In genomic region chr19:21814433-21815020, GRCm38 (mm10) we compare ENCODE assay signal across 12 mouse cellular contexts. TPM values are rescaled to one million over a fixed set of nuclear protein-coding genes. Genes with fewer than 3 reads are reported as not detected.
A peak's percentile ranks its signal among the peaks of the same experiment; 100 is the strongest.
DNase-seq lines count a peak whose midpoint lies in the region; ATAC-seq and TF ChIP-seq lines count a peak whose summit lies in the region.
"Had no signal": no experiment of that assay in that cellular context is flagged by ENCODE, and none has a peak within 500 bp of the region (broad histone marks: within the 10 kb centered on the region; RNA-seq: fewer than 3 reads in every experiment).

No protein-coding gene starts in this region.

- peak; percentile 62 for ATAC-seq in forebrain, embryonic 16.5 days
- no peak for ATAC-seq in forebrain, embryonic 14.5 days
- no peak for ATAC-seq in midbrain, postnatal 0 days (ENCODE audit: low FRiP score)
- ATAC-seq in midbrain, embryonic 11.5 days (ENCODE audit: low FRiP score), result no peak
- ATAC-seq: CD4-positive, CD25-positive, alpha-beta regulatory T cell, adult 4 months had no signal

- H3K9ac ChIP-seq in forebrain, embryonic 16.5 days (replicated peaks; ENCODE audit: low read depth, low read length), result no peak overlapping the region
- H3K9ac ChIP-seq in forebrain, embryonic 14.5 days (ENCODE audit: low read length), result no peak overlapping the region
- no peak overlapping the region for H3K9ac ChIP-seq in midbrain, postnatal 0 days (replicated peaks; ENCODE audit: low read length, poor library complexity, severe bottlenecking)
- no peak overlapping the region for H3K9ac ChIP-seq in midbrain, embryonic 11.5 days (ENCODE audit: low read length)
- H3K9ac ChIP-seq: neural tube, embryonic 12.5 days had no signal

- no peak overlapping the region for H3K4me3 ChIP-seq in forebrain, embryonic 16.5 days (replicated peaks; ENCODE audit: low read length)
- H3K4me3 ChIP-seq in forebrain, embryonic 14.5 days (ENCODE audit: low read depth, low read length), result no peak overlapping the region
- no peak overlapping the region for H3K4me3 ChIP-seq in midbrain, postnatal 0 days (ENCODE audit: low read depth, low read length)
- H3K4me3 ChIP-seq in midbrain, embryonic 11.5 days (ENCODE audit: low read depth, low read length), result no peak overlapping the region
- no peak overlapping the region for H3K4me3 ChIP-seq in gastrocnemius, adult 2 months
- H3K4me3 ChIP-seq: midbrain, embryonic 10.5 days; neural tube, embryonic 12.5 days had no signal

- H3K36me3 ChIP-seq in forebrain, embryonic 16.5 days (ENCODE audit: control insufficient read depth, insufficient read depth), result peaks cover 36% of the 10 kb centered on the region
- H3K36me3 ChIP-seq in forebrain, embryonic 14.5 days (ENCODE audit: control insufficient read depth, insufficient read depth, low read length), result peaks cover 95% of the 10 kb centered on the region
- H3K36me3 ChIP-seq in midbrain, postnatal 0 days (ENCODE audit: insufficient read depth, low read length), result peaks cover 56% of the 10 kb centered on the region
- H3K36me3 ChIP-seq in midbrain, embryonic 11.5 days (ENCODE audit: control insufficient read depth, insufficient read depth, low read length), result peaks cover 41% of the 10 kb centered on the region

- H3K4me1 ChIP-seq in forebrain, embryonic 16.5 days (replicated peaks; ENCODE audit: control insufficient read depth, insufficient read depth, low read length), result no peaks in the 10 kb centered on the region
- H3K4me1 ChIP-seq in forebrain, embryonic 14.5 days (ENCODE audit: control insufficient read depth, insufficient read depth, low read length), result no peaks in the 10 kb centered on the region
- H3K4me1 ChIP-seq in midbrain, postnatal 0 days (ENCODE audit: insufficient read depth, low read length), result no peaks in the 10 kb centered on the region
- no peaks in the 10 kb centered on the region for H3K4me1 ChIP-seq in midbrain, embryonic 11.5 days (ENCODE audit: control insufficient read depth, insufficient read depth, low read length)
- H3K4me1 ChIP-seq: midbrain, embryonic 10.5 days; neural tube, embryonic 12.5 days had no signal

- WGBS in forebrain, embryonic 16.5 days, result 60% methylated on average over 8 of the region's 8 CpGs
- 76% methylated on average over 8 of the region's 8 CpGs for WGBS in forebrain, embryonic 14.5 days
- 73% methylated on average over 8 of the region's 8 CpGs for WGBS in midbrain, postnatal 0 days
- WGBS in midbrain, embryonic 11.5 days, result 91% methylated on average over 8 of the region's 8 CpGs

- TF ChIP-seq CTCF in midbrain, postnatal 0 days (IDR thresholded peaks at IDR 0.05), result no peak
- TF ChIP-seq CTCF in gastrocnemius, adult 2 months (IDR thresholded peaks at IDR 0.05), result no peak

- H3K27me3 ChIP-seq in forebrain, embryonic 16.5 days (replicated peaks; ENCODE audit: control insufficient read depth, insufficient read depth, low read length), result no peaks in the 10 kb centered on the region
- H3K27me3 ChIP-seq in forebrain, embryonic 14.5 days (replicated peaks; ENCODE audit: control insufficient read depth, insufficient read depth, low read length), result no peaks in the 10 kb centered on the region
- H3K27me3 ChIP-seq in midbrain, postnatal 0 days (ENCODE audit: insufficient read depth, low read length), result no peaks in the 10 kb centered on the region
- H3K27me3 ChIP-seq in midbrain, embryonic 11.5 days (ENCODE audit: control insufficient read depth, insufficient read depth, low read length), result no peaks in the 10 kb centered on the region
- H3K27me3 ChIP-seq: neural tube, embryonic 12.5 days had no signal

- no peak overlapping the region for H3K4me2 ChIP-seq in forebrain, embryonic 16.5 days (ENCODE audit: low read length)
- no peak overlapping the region for H3K4me2 ChIP-seq in forebrain, embryonic 14.5 days (ENCODE audit: low read length)
- H3K4me2 ChIP-seq in midbrain, postnatal 0 days (ENCODE audit: low read depth, low read length, poor library complexity, severe bottlenecking), result no peak overlapping the region
- no peak overlapping the region for H3K4me2 ChIP-seq in midbrain, embryonic 11.5 days
- H3K4me2 ChIP-seq: neural tube, embryonic 12.5 days had no signal

- intact Hi-C loops in gastrocnemius, adult 2 months (cut with DNase I), result no loop called here

- H3K9me3 ChIP-seq in forebrain, embryonic 16.5 days (ENCODE audit: control insufficient read depth, low read length), result no peaks in the 10 kb centered on the region
- no peaks in the 10 kb centered on the region for H3K9me3 ChIP-seq in forebrain, embryonic 14.5 days (replicated peaks; ENCODE audit: control insufficient read depth, low read length)
- H3K9me3 ChIP-seq in midbrain, postnatal 0 days (ENCODE audit: low read length), result no peaks in the 10 kb centered on the region
- H3K9me3 ChIP-seq in midbrain, embryonic 11.5 days (ENCODE audit: control insufficient read depth, low read length), result no peaks in the 10 kb centered on the region
- H3K9me3 ChIP-seq: midbrain, embryonic 10.5 days; neural tube, embryonic 12.5 days had no signal

- no peak for DNase-seq in forebrain, embryonic 14.5 days (ENCODE audit: low spot score)
- DNase-seq in midbrain, postnatal 0 days (ENCODE audit: low spot score), result peak; percentile 36
- DNase-seq in midbrain, embryonic 11.5 days (ENCODE audit: low spot score, missing footprints), result no peak
- DNase-seq in adipocyte (ENCODE audit: low spot score), result peak; percentile 80
- peak; percentile 69 for DNase-seq in lung, postnatal 25 days (ENCODE audit: low spot score)
- DNase-seq in gastrocnemius, adult 2 months, result no peak
- no peak for DNase-seq in cerebellum, adult 8-10 months
- DNase-seq: cerebellum, postnatal 25 days had no signal

- H3K27ac ChIP-seq in forebrain, embryonic 16.5 days (ENCODE audit: low read length), result no peak overlapping the region
- H3K27ac ChIP-seq in forebrain, embryonic 14.5 days (ENCODE audit: low read depth, low read length), result no peak overlapping the region
- H3K27ac ChIP-seq in midbrain, postnatal 0 days (ENCODE audit: low read depth, low read length), result no peak overlapping the region
- H3K27ac ChIP-seq in midbrain, embryonic 11.5 days (ENCODE audit: low read depth, low read length), result no peak overlapping the region
- no peak overlapping the region for H3K27ac ChIP-seq in gastrocnemius, adult 2 months
- H3K27ac ChIP-seq: midbrain, embryonic 10.5 days; neural tube, embryonic 12.5 days had no signal

RNA-seq across cellular contexts. Expression of gene Cemip2, which starts 36.4 kb away (rescaled TPM):
- 37.2 and 37.6 TPM in 2 replicates for polyA plus RNA-seq in forebrain, embryonic 16.5 days (2015; fragmentation: Nextera tagmentation; extraction: Ambion mirVana)
- polyA plus RNA-seq in forebrain, embryonic 14.5 days (2014; fragmentation: Nextera tagmentation; extraction: Ambion mirVana), result 29.2 and 35.3 TPM in 2 replicates
- 26.3 and 35.4 TPM in 2 replicates for total RNA-seq in midbrain, postnatal 0 days (2014; rRNA removed)
- polyA plus RNA-seq in midbrain, postnatal 0 days (2015; fragmentation: Nextera tagmentation; extraction: Ambion mirVana), result 13.0 and 15.8 TPM in 2 replicates
- 83.7 and 86.7 TPM in 2 replicates for polyA plus RNA-seq in midbrain, embryonic 11.5 days (2014; fragmentation: Nextera tagmentation; extraction: Ambion mirVana)
- total RNA-seq in gastrocnemius, adult 2 months (2021), result 1 to 10 TPM; 6.9 to 8.8 TPM

Comparison
In these comparisons a context has a peak if more than half of its experiments do, and no peak if none do; other contexts are left out.
1. DNase-seq: peak in midbrain, postnatal 0 days (single experiment), adipocyte (single experiment) and lung, postnatal 25 days (single experiment); none in forebrain, embryonic 14.5 days (single experiment), midbrain, embryonic 11.5 days (single experiment), gastrocnemius, adult 2 months (single experiment) and cerebellum, adult 8-10 months (single experiment).